Mouse (Mus musculus) heart, postnatal 0 days (tissue): ENCODE data around the gene Gfra4. TPM values are rescaled to one million over a fixed set of nuclear protein-coding genes. Genes with fewer than 3 reads are reported as not detected.

Experiments used
- ATAC-seq: fragments of 200-750 bp; cut with Nextera tagmentation; 2 replicates; pipeline ENCODE4 v1.8.0; 2017; ENCODE audit warnings: low read depth, moderate number of reproducible peaks, moderate library complexity; ENCODE audit not compliant: insufficient read depth
- DNase-seq: peaks from one replicate; pipeline ENCODE4 v3.0.0-alpha.2; 2016; ENCODE audit warnings: low spot score
- H3K27ac ChIP-seq: fragments of 300-500 bp; sonication (generic); 2 replicates; pipeline ENCODE4 v1.5.1; 2014; ENCODE audit warnings: low read depth, mild to moderate bottlenecking
- H3K27me3 ChIP-seq: fragments of 300-500 bp; sonication (generic); 2 replicates; pipeline ENCODE4 v1.6.1; 2014; ENCODE audit warnings: low read length, mixed read lengths; ENCODE audit not compliant: control insufficient read depth, insufficient read depth
- H3K36me3 ChIP-seq: fragments of 300-500 bp; sonication (generic); replicated peaks from 2 replicates; pipeline ENCODE4 v1.6.1; 2014; ENCODE audit warnings: low read length, mixed read lengths; ENCODE audit not compliant: control insufficient read depth, insufficient read depth
- H3K4me1 ChIP-seq: fragments of 300-500 bp; sonication (generic); 2 replicates; pipeline ENCODE4 v1.6.1; 2014; ENCODE audit warnings: antibody characterized with exemption; ENCODE audit not compliant: control insufficient read depth, insufficient read depth
- H3K4me2 ChIP-seq: fragments of 300-500 bp; sonication (generic); 2 replicates; pipeline ENCODE4 v1.6.1; 2014; ENCODE audit warnings: low read depth, mild to moderate bottlenecking, low read length, moderate library complexity
- H3K4me3 ChIP-seq: fragments of 300-500 bp; sonication (generic); 2 replicates; pipeline ENCODE4 v1.5.1; 2014; ENCODE audit warnings: low read depth, low read length
- H3K9ac ChIP-seq: fragments of 300-500 bp; sonication (generic); replicated peaks from 2 replicates; pipeline ENCODE4 v1.6.1; 2014; ENCODE audit warnings: low read depth, low read length, mixed read lengths
- H3K9me3 ChIP-seq: fragments of 300-500 bp; sonication (generic); replicated peaks from 2 replicates; pipeline ENCODE4 v1.6.1; 2016; ENCODE audit warnings: low read length; ENCODE audit not compliant: control insufficient read depth
- CTCF ChIP-seq: IDR thresholded peaks from 2 replicates; pipeline ENCODE4 v1.5.1; 2016; ENCODE audit warnings: antibody characterized with exemption, control low read depth, low read depth
- EP300 ChIP-seq: IDR thresholded peaks from 2 replicates; pipeline ENCODE4 v1.6.1; 2016; ENCODE audit warnings: antibody characterized with exemption, low read depth
- WGBS: fragments of 180-500 bp; shearing (Covaris S2); extraction: QIAGEN DNeasy Blood & Tissue Kit; methylation state at CpG from one replicate; pipeline ENCODE4 v1.1.7; 2014; 5-methylcytosine and 5-hydroxymethylcytosine counted together
- polyA plus RNA-seq: library from polyadenylated mRNA; unstranded; fragments of >200 nt; fragmentation: Nextera tagmentation; extraction: Ambion mirVana; gene quantifications from 2 replicates; pipeline ENCODE4 v1.2.1, GENCODE M21; 2015
- total RNA-seq: library from RNA; depleted of rRNA; stranded (reverse); fragments of >200 nt; gene quantifications from 2 replicates; pipeline ENCODE4 v1.2.3, GENCODE M21; 2014; ENCODE audit warnings: low replicate concordance

Gfra4 gene
- total and polyA plus RNA-seq, 2 experiments from 2014 or later: 0.19 to 2.2 TPM

GRCm38 (mm10) chr2:131046025-131046424 lies 3.1 kb upstream of the Gfra4 start:
- H3K4me1 ChIP-seq: peaks cover 19% of the 10 kb centered on the region
- WGBS: 87% methylated on average over 2 of the region's 2 CpGs
- H3K9me3 ChIP-seq: no peaks in the 10 kb centered on the region
- H3K27me3 ChIP-seq: peaks cover 23% of the 10 kb centered on the region
- H3K4me2 ChIP-seq: no peak overlapping the region
- H3K27ac ChIP-seq: no peak overlapping the region
- TF ChIP-seq CTCF (no peak), EP300 (no peak)
- no peak overlapping the region for H3K4me3 ChIP-seq
- DNase-seq (no peak), ATAC-seq (no peak)
- H3K36me3 ChIP-seq: no peaks in the 10 kb centered on the region
- H3K9ac ChIP-seq: no peak overlapping the region

GRCm38 (mm10) chr2:131044989-131045720 lies 2.3 kb upstream of the Gfra4 start:
- no peaks in the 10 kb centered on the region for H3K9me3 ChIP-seq
- no peak for TF ChIP-seq CTCF
- no peak for TF ChIP-seq EP300
- peak; percentile 47 for DNase-seq
- no peak overlapping the region for H3K4me3 ChIP-seq
- H3K27me3 ChIP-seq: peaks cover 32% of the 10 kb centered on the region
- H3K27ac ChIP-seq: no peak overlapping the region
- no peak overlapping the region for H3K9ac ChIP-seq
- H3K4me2 ChIP-seq: no peak overlapping the region
- no peaks in the 10 kb centered on the region for H3K36me3 ChIP-seq
- peaks cover 19% of the 10 kb centered on the region for H3K4me1 ChIP-seq
- 37% methylated on average over 9 of the region's 9 CpGs for WGBS
- ATAC-seq: peak; percentile 51

DNA sequence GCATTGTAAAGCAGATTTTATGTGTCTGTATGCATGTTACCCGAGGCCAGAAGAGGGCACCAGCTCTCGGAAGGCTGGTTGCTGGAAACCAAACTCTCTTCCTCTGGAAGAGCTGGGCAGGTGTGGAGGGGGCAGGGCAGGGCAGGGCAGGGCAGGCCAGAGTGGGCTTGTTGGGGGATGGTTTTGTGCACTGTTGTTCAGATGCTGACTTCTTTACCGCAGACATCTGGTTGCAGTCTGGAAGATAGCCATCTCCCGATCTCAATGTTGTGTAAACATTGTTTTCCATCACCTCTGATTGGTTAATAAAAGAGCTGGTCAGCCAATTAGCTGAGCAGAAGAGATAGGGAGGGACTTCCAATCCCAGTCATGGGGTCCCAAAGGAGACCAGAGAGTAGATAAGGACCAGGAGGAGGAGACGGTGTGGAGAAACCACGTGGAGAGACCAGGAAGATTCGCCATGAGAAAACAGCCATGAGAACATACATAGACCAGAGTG lies 1.5 kb upstream of the Gfra4 start:
- H3K4me2 ChIP-seq: no peak overlapping the region
- H3K4me1 ChIP-seq: peaks cover 19% of the 10 kb centered on the region
- no peak for DNase-seq
- TF ChIP-seq EP300 (no peak), CTCF (peak; percentile 21)
- no peak overlapping the region for H3K4me3 ChIP-seq
- no peak overlapping the region for H3K9ac ChIP-seq
- H3K27me3 ChIP-seq: peaks cover 39% of the 10 kb centered on the region
- peak; percentile 21; the same call in 1 of the 2 replicates for ATAC-seq
- WGBS: 16% methylated on average over 7 of the region's 7 CpGs
- no peak overlapping the region for H3K27ac ChIP-seq
- H3K36me3 ChIP-seq: no peaks in the 10 kb centered on the region
- no peaks in the 10 kb centered on the region for H3K9me3 ChIP-seq

- WGBS: 5% methylated on average over 104 of the region's 115 CpGs
- peaks cover 23% of the 10 kb centered on the region for H3K4me1 ChIP-seq
- H3K4me2 ChIP-seq: peak overlapping the region; percentile 87
- H3K4me3 ChIP-seq: peak overlapping the region; percentile 53
- peaks cover 46% of the 10 kb centered on the region for H3K27me3 ChIP-seq
- H3K36me3 ChIP-seq: no peaks in the 10 kb centered on the region
- H3K27ac ChIP-seq: no peak overlapping the region
- peak overlapping the region; percentile 17 for H3K9ac ChIP-seq
- no peaks in the 10 kb centered on the region for H3K9me3 ChIP-seq
- TF ChIP-seq CTCF (no peak), EP300 (no peak)
- DNase-seq (no peak), ATAC-seq (0 out of 2 replicates have a peak, but pooled peaks have one; percentile 22)
Observed at GRCm38 (mm10) chr2:131040854-131041825, 1.7 kb downstream of the Gfra4 start.

GRCm38 (mm10) chr2:131038675-131039074 lies 4.2 kb downstream of the Gfra4 start:
- no peak overlapping the region for H3K4me3 ChIP-seq
- WGBS: 85% methylated on average over 5 of the region's 5 CpGs
- no peak overlapping the region for H3K4me2 ChIP-seq
- peaks cover 9% of the 10 kb centered on the region for H3K4me1 ChIP-seq
- peaks cover 53% of the 10 kb centered on the region for H3K27me3 ChIP-seq
- no peak overlapping the region for H3K9ac ChIP-seq
- no peak for TF ChIP-seq EP300
- no peak for TF ChIP-seq CTCF
- H3K9me3 ChIP-seq: peaks cover 4% of the 10 kb centered on the region
- DNase-seq: no peak
- no peak overlapping the region for H3K27ac ChIP-seq
- H3K36me3 ChIP-seq: no peaks in the 10 kb centered on the region
- no peak for ATAC-seq
